Mouse (Mus musculus) gastrocnemius, postnatal 25 days (tissue): ENCODE measurements around the gene Zbtb24. TPM values are rescaled to one million over a fixed set of nuclear protein-coding genes. Genes with fewer than 3 reads are reported as not detected.

Experiments
- DNase-seq: peaks from one replicate; pipeline ENCODE4 v3.0.0; 2022
- total RNA-seq, 2 experiments: library from RNA; stranded (reverse); gene quantifications; 1 replicate in 1 of 2; 2 replicates in 1 of 2; pipeline ENCODE4 v1.2.3; 2021

Zbtb24 gene
- total RNA-seq, 2 experiments from 2014 or later: 3.5 to 3.7 TPM

GRCm38 (mm10) chr10:41504996-41505395 lies 54.8 kb downstream of the Zbtb24 start:
- no peak for DNase-seq

- peak; percentile 48 for DNase-seq
Measured at GRCm38 (mm10) chr10:41505446-41505845, 55.3 kb downstream of the Zbtb24 start.

GRCm38 (mm10) chr10:41509160-41509559 lies 59.0 kb downstream of the Zbtb24 start:
- no peak for DNase-seq

GRCm38 (mm10) chr10:41514301-41514700 lies 64.1 kb downstream of the Zbtb24 start:
- DNase-seq: no peak

- DNase-seq: no peak
Measured at GRCm38 (mm10) chr10:41514921-41515320, 64.7 kb downstream of the Zbtb24 start.

Other genes with a start within 250 kb of the Zbtb24 start
- gene Fig4, start 147.1 kb upstream of the Zbtb24 start, total RNA-seq: 1 to 10 TPM; 4.9 to 5.8 TPM
- not detected for gene Ak9, start 146.4 kb upstream of the Zbtb24 start, total RNA-seq
- 1 to 10 TPM; 6.9 to 8.1 TPM for gene Mical1, start 25.9 kb downstream of the Zbtb24 start, total RNA-seq
- 10 to 100 TPM in 1 of 2 experiments, 1 to 10 TPM in 1; 9.5 to 12.0 TPM for gene Smpd2, start 40.0 kb downstream of the Zbtb24 start, total RNA-seq
- not detected for gene Ppil6, start 40.1 kb downstream of the Zbtb24 start, total RNA-seq
- 100 to 1,000 TPM; 114 to 119 TPM for gene Cd164, start 69.0 kb downstream of the Zbtb24 start, total RNA-seq